Mouse (Mus musculus) myocyte (in vitro differentiated cells): Measurements from ENCODE around the gene Luc7l. TPM values are rescaled to one million over a fixed set of nuclear protein-coding genes. Genes with fewer than 3 reads are reported as not detected.

ENCODE experiments used
- H3K27me3 ChIP-seq: one replicate; pipeline ENCODE4 v1.6.1; 2011; ENCODE audit not compliant: control insufficient read depth, insufficient read depth, insufficient read length
- H3K36me3 ChIP-seq: one replicate; pipeline ENCODE4 v1.6.1; 2011; ENCODE audit not compliant: control insufficient read depth, insufficient read depth
- H3K4me2 ChIP-seq: one replicate; pipeline ENCODE4 v1.6.1; 2011; ENCODE audit warnings: low read depth, control low read depth
- H3K4me3 ChIP-seq: one replicate; pipeline ENCODE4 v1.5.1; 2011; ENCODE audit warnings: mild to moderate bottlenecking, control low read depth, moderate library complexity
- H3K79me2 ChIP-seq: one replicate; pipeline ENCODE4 v1.6.1; 2011; ENCODE audit not compliant: control insufficient read depth, insufficient read depth
- H3ac ChIP-seq: one replicate; pipeline ENCODE4 v1.6.1; 2011; ENCODE audit not compliant: control insufficient read depth, insufficient read length
- CEBPB ChIP-seq: IDR thresholded peaks from 2 replicates; pipeline ENCODE4 v1.6.1; 2011; ENCODE audit warnings: mild to moderate bottlenecking, moderate library complexity; ENCODE audit not compliant: poor library complexity, insufficient read depth, severe bottlenecking
- E2F4 ChIP-seq: IDR thresholded peaks from one replicate; pipeline ENCODE4 v1.6.1; 2011; ENCODE audit warnings: mild to moderate bottlenecking, control low read depth, moderate library complexity; ENCODE audit not compliant: insufficient read depth
- MAX ChIP-seq: IDR thresholded peaks from one replicate; pipeline ENCODE4 v1.6.1; 2011; ENCODE audit warnings: low read depth, mild to moderate bottlenecking, control low read depth
- MYOD1 ChIP-seq, 3 experiments: IDR thresholded peaks; one replicate each; pipeline ENCODE4 v1.6.1; 2011; ENCODE audit warnings: control low read depth in 2 of 3, low read depth in 2 of 3, mild to moderate bottlenecking in 2 of 3, moderate library complexity in 1 of 3; ENCODE audit not compliant: insufficient read length in 2 of 3, control insufficient read depth in 1 of 3
- MYOG ChIP-seq, 3 experiments: IDR thresholded peaks; one replicate each; pipeline ENCODE4 v1.6.1; 2011; ENCODE audit warnings: control low read depth in 2 of 3, low read depth in 2 of 3, mild to moderate bottlenecking in 2 of 3; ENCODE audit not compliant: insufficient read length in 2 of 3, control insufficient read depth in 1 of 3, insufficient read depth in 1 of 3
- POLR2A ChIP-seq: IDR thresholded peaks from one replicate; pipeline ENCODE4 v1.6.1; 2011; ENCODE audit warnings: low read depth, mild to moderate bottlenecking, control low read depth, moderate library complexity; ENCODE audit not compliant: insufficient read length
- POLR2AphosphoS2 ChIP-seq: IDR thresholded peaks from one replicate; pipeline ENCODE4 v1.6.1; 2011; ENCODE audit warnings: low read depth, control low read depth; ENCODE audit not compliant: insufficient read length
- REST ChIP-seq: IDR thresholded peaks from one replicate; pipeline ENCODE4 v1.6.1; 2011; ENCODE audit warnings: mild to moderate bottlenecking, control low read depth, moderate library complexity; ENCODE audit not compliant: insufficient read depth, insufficient read length
- SRF ChIP-seq: IDR thresholded peaks from one replicate; pipeline ENCODE4 v1.6.1; 2011; ENCODE audit warnings: low read depth; ENCODE audit not compliant: control insufficient read depth, insufficient read length
- TCF12 ChIP-seq: IDR thresholded peaks from one replicate; pipeline ENCODE4 v1.6.1; 2011; ENCODE audit warnings: mild to moderate bottlenecking, control low read depth; ENCODE audit not compliant: poor library complexity, insufficient read depth, severe bottlenecking
- TCF3 ChIP-seq: IDR thresholded peaks from one replicate; pipeline ENCODE4 v1.6.1; 2011; ENCODE audit warnings: low read depth, control low read depth; ENCODE audit not compliant: insufficient read length
- USF1 ChIP-seq: IDR thresholded peaks from one replicate; pipeline ENCODE4 v1.6.1; 2011; ENCODE audit warnings: low read depth, mild to moderate bottlenecking, control low read depth, moderate library complexity
- polyA plus RNA-seq: library from polyadenylated mRNA; unstranded; fragments of >200 nt; fragmentation: generic; extraction: Trizol; gene quantifications from one replicate; pipeline ENCODE4 v1.2.1, GENCODE M21; 2012; ENCODE audit warnings: missing spikeins

Gene Luc7l
- polyA plus RNA-seq, 1 experiment, result 25.1 TPM

GRCm38 (mm10) chr17:26229776-26230175 is 22.9 kb upstream of the Luc7l start:
- no peaks in the 10 kb centered on the region for H3K36me3 ChIP-seq

GRCm38 (mm10) chr17:26231156-26231555 is 21.5 kb upstream of the Luc7l start:
- TF ChIP-seq TCF3, result no peak
- TF ChIP-seq REST, result no peak
- no peak for TF ChIP-seq POLR2A
- no peak for TF ChIP-seq MYOG (IDR thresholded peaks at IDR 0.05; ENCODE audit: control insufficient read depth in 1 of 3, insufficient read depth in 1 of 3, insufficient read length in 2 of 3, low read depth in 2 of 3)
- no peak for TF ChIP-seq USF1
- TF ChIP-seq POLR2AphosphoS2, result no peak
- no peak for TF ChIP-seq CEBPB
- no peak for TF ChIP-seq MAX
- no peak for TF ChIP-seq MYOD1 (IDR thresholded peaks at IDR 0.05; ENCODE audit: control insufficient read depth in 1 of 3, insufficient read length in 2 of 3, low read depth in 2 of 3)
- TF ChIP-seq E2F4, result no peak
- no peak for TF ChIP-seq SRF
- TF ChIP-seq TCF12, result no peak
- no peak overlapping the region for H3ac ChIP-seq

More at GRCm38 (mm10) chr17:26229776-26230175, 22.9 kb upstream of the Luc7l start:
- Histone ChIP-seq H3K4me2 (no peak overlapping the region), H3ac (no peak overlapping the region), H3K27me3 (no peaks in the 10 kb centered on the region), H3K79me2 (no peaks in the 10 kb centered on the region), H3K4me3 (no peak overlapping the region)
- no peak for TF ChIP-seq MYOG (IDR thresholded peaks at IDR 0.05; ENCODE audit: control insufficient read depth in 1 of 3, insufficient read depth in 1 of 3, insufficient read length in 2 of 3, low read depth in 2 of 3)
- no peak for TF ChIP-seq E2F4

GRCm38 (mm10) chr17:26232863-26233262 is 19.8 kb upstream of the Luc7l start:
- no peaks in the 10 kb centered on the region for H3K27me3 ChIP-seq
- no peak for TF ChIP-seq SRF
- TF ChIP-seq TCF12, result no peak
- no peak for TF ChIP-seq CEBPB
- no peak for TF ChIP-seq MYOD1 (IDR thresholded peaks at IDR 0.05; ENCODE audit: control insufficient read depth in 1 of 3, insufficient read length in 2 of 3, low read depth in 2 of 3)
- TF ChIP-seq POLR2AphosphoS2, result no peak
- TF ChIP-seq REST, result no peak
- TF ChIP-seq MYOG (IDR thresholded peaks at IDR 0.05; ENCODE audit: control insufficient read depth in 1 of 3, insufficient read depth in 1 of 3, insufficient read length in 2 of 3, low read depth in 2 of 3), result no peak
- TF ChIP-seq POLR2A, result no peak
- TF ChIP-seq E2F4, result no peak
- TF ChIP-seq MAX, result no peak

More at GRCm38 (mm10) chr17:26231156-26231555, 21.5 kb upstream of the Luc7l start:
- H3K79me2 ChIP-seq, result no peaks in the 10 kb centered on the region
- H3K4me3 ChIP-seq, result no peak overlapping the region
- H3K4me2 ChIP-seq, result no peak overlapping the region
- H3K36me3 ChIP-seq, result no peaks in the 10 kb centered on the region
- H3K27me3 ChIP-seq, result no peaks in the 10 kb centered on the region

GRCm38 (mm10) chr17:26234386-26234785 is 18.3 kb upstream of the Luc7l start:
- Histone ChIP-seq H3K4me3 (no peak overlapping the region), H3ac (no peak overlapping the region), H3K27me3 (no peaks in the 10 kb centered on the region), H3K79me2 (no peaks in the 10 kb centered on the region), H3K4me2 (no peak overlapping the region), H3K36me3 (no peaks in the 10 kb centered on the region)
- no peak for TF ChIP-seq MYOG (IDR thresholded peaks at IDR 0.05; ENCODE audit: control insufficient read depth in 1 of 3, insufficient read depth in 1 of 3, insufficient read length in 2 of 3, low read depth in 2 of 3)
- TF ChIP-seq SRF, result no peak
- TF ChIP-seq REST, result no peak
- TF ChIP-seq E2F4, result no peak
- TF ChIP-seq POLR2AphosphoS2, result no peak
- TF ChIP-seq TCF12, result no peak
- TF ChIP-seq USF1, result no peak
- no peak for TF ChIP-seq MYOD1 (IDR thresholded peaks at IDR 0.05; ENCODE audit: control insufficient read depth in 1 of 3, insufficient read length in 2 of 3, low read depth in 2 of 3)
- no peak for TF ChIP-seq MAX

More at GRCm38 (mm10) chr17:26232863-26233262, 19.8 kb upstream of the Luc7l start:
- Histone ChIP-seq H3K4me3 (no peak overlapping the region), H3ac (no peak overlapping the region), H3K79me2 (no peaks in the 10 kb centered on the region), H3K4me2 (no peak overlapping the region), H3K36me3 (no peaks in the 10 kb centered on the region)

- TF ChIP-seq MYOD1 (IDR thresholded peaks at IDR 0.05; ENCODE audit: control insufficient read depth in 1 of 3, insufficient read length in 2 of 3, low read depth in 2 of 3) (peak in 2 of 3 experiments; percentile 16 to 46), MYOG (IDR thresholded peaks at IDR 0.05; ENCODE audit: control insufficient read depth in 1 of 3, insufficient read depth in 1 of 3, insufficient read length in 2 of 3, low read depth in 2 of 3) (no peak), SRF (no peak)
- Histone ChIP-seq H3K36me3 (no peaks in the 10 kb centered on the region), H3ac (no peak overlapping the region), H3K4me2 (peak overlapping the region; percentile 68), H3K27me3 (no peaks in the 10 kb centered on the region), H3K4me3 (no peak overlapping the region), H3K79me2 (no peaks in the 10 kb centered on the region)
These were observed 17.4 kb upstream of the Luc7l start for GRCm38 (mm10) chr17:26235077-26235815.
